Mouse (Mus musculus) natural killer cell, adult 2 months (primary cell): Measurements from ENCODE around the gene Slc29a2.
A peak's percentile ranks its signal among the peaks of the same experiment; 100 is the strongest.

Experiments used
- DNase-seq, 2 experiments: peaks; one replicate each; pipeline ENCODE4 v3.0.0; 2022; ENCODE audit warnings: low spot score in 2 of 2

Gene Slc29a2

GRCm38 (mm10) chr19:5058801-5059771, 35.4 kb downstream of the Slc29a2 start:
- DNase-seq: no peak

GRCm38 (mm10) chr19:5060365-5061330, 37.0 kb downstream of the Slc29a2 start:
- no peak for DNase-seq

- DNase-seq: no peak
These were observed 38.4 kb downstream of the Slc29a2 start for GRCm38 (mm10) chr19:5062041-5062440.

DNA sequence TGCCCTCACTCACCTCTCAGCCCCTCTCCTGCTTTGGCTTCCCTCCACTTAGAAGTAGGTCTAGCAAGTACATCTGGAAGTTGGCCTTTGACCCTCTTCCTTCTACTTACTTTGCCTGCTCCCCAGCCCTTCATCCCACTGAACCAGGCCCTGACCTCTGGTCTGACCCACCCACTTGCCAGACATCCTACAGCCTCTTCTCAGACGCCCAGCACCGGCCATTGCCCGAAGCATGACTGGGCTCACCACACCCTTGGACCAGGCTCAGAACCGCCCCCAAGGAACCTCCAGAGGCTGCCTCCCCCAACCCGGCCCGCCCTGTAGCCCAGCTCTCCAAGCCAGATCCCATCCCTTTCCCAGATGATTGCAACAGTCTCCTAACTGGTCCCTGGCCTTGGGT, 38.8 kb downstream of the Slc29a2 start:
- no peak for DNase-seq

GRCm38 (mm10) chr19:5065104-5065503, 41.4 kb downstream of the Slc29a2 start:
- DNase-seq: no peak

DNA sequence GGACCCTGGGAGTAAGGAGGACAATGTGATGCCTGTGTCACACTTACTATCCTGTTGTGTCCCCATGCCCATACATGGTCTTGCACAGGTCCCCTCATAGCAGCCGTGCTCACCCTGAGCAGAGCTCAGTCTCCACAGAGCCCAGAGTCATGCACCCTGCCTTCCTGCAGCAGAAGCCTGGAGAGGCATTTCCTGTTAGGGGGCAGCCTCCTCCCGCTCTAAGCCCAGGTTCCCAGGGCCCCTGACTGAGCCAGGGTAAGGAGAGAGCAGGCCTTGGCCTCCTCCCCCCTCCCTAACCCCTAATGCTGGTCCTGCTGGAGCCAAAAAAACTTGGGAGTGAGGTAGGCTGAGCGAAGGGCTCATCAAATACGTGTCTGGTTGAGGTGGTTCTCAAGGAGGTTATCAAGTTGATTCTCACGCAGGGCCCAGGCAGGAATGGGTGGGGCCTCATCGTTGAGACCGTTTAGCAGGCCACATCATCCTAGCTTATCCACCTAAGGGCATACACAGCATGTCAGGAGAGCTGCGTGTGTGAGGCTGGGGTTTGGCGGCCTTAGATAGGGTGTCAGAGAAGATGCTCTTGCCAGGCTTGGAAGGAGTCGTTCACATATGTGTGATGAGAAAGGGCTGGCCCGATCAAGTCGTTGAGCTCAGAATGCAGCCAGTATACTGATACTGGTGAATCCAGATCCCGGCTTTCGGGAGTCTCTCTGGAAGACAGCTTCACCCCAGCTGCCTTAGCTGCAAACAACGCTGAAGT, 43.6 kb downstream of the Slc29a2 start:
- no peak for DNase-seq

- no peak for DNase-seq
These were observed 44.4 kb downstream of the Slc29a2 start, which contains the start of gene Cd248 for GRCm38 (mm10) chr19:5067867-5068569. Gene Cd248, plus strand, starts transcription at chr19:5068078.

GRCm38 (mm10) chr19:5068570-5069234, 45.0 kb downstream of the Slc29a2 start:
- no peak for DNase-seq

DNA sequence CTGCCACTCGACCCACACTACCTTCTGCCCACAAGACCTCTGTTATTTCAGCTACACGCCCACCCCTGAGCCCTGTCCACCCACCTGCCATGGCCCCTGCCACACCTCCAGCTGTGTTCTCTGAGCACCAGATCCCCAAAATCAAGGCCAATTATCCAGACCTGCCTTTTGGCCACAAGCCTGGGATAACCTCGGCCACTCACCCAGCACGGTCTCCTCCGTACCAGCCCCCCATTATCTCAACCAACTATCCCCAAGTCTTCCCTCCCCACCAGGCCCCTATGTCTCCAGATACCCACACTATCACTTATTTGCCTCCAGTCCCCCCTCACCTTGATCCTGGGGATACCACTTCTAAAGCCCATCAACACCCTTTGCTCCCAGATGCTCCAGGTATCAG, 45.8 kb downstream of the Slc29a2 start:
- DNase-seq: no peak

DNA sequence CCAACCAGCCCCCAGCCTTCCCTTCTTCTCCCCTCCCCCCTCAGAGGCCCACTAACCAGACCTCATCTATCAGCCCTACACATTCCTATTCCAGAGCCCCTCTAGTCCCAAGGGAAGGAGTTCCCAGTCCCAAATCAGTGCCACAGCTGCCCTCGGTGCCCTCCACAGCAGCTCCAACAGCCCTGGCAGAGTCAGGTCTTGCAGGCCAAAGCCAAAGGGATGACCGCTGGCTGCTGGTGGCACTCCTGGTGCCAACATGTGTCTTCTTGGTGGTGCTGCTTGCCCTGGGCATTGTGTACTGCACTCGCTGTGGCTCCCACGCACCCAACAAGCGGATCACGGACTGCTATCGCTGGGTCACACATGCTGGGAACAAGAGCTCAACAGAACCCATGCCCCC, 46.3 kb downstream of the Slc29a2 start:
- DNase-seq: no peak

- no peak for DNase-seq
These were observed 47.4 kb downstream of the Slc29a2 start for GRCm38 (mm10) chr19:5071077-5071476.

- DNase-seq: peak; percentile 42 to 68
These were observed 48.1 kb downstream of the Slc29a2 start for GRCm38 (mm10) chr19:5071545-5072369.

DNA sequence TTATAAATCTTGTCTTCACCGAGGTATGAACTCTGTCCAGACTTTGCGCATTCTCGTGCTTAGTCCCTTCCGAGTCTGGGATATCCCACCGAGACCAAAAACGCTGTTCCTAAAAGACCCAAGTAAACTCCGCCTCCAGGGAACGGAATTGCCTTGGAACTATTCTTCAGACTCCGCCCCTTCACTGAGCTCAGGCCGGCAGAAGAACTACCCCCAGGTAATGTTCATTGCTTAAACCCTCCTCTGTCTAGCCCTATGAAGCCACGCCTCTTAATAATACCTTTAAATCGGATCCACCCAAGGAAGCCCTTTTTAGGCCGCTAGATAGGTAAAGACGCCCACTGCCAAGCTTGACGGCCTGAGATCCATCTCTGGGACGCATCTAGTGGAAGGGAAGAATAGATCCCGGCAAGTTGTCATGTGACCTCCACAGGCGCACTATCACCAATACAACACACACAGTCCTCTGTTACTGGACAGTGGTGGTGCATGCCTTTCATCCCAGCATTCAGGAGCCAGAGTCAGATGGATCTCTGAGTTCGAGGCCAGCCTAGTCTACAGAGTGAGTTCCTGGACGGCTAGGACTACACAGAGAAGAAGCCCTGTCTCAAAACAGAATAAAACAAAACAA, 48.8 kb downstream of the Slc29a2 start:
- DNase-seq: no peak

- peak in 1 of 2 experiments; percentile 34 for DNase-seq
These were observed 49.4 kb downstream of the Slc29a2 start for GRCm38 (mm10) chr19:5073028-5073427.

GRCm38 (mm10) chr19:5073518-5073917, 49.9 kb downstream of the Slc29a2 start:
- DNase-seq: no peak

DNA sequence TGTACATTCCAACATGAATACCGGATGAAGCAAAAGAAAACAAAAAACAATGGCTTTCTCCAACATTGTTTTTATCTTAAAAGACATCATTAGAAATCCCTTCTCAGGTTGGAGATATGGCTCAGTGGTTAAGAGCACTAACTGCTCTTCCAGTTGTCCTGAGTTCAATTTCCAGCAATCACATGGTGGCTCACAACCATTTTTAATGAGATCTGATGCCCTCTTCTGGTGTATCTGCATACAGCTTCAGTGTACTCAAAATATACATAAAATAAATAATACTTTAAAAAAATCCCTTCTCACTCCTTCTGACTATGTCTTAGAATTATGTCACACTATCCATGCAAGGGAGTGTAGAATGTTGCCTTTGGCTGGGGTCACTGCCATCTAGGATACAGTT, 55.6 kb downstream of the Slc29a2 start:
- no peak for DNase-seq
